Mouse (Mus musculus) testis, adult 2 months (tissue): ENCODE results near the gene Foxn3.

ENCODE experiments used
- CTCF ChIP-seq: fragments of 200-500 bp; IDR thresholded peaks from 2 replicates; pipeline ENCODE4 v1.5.1; 2012; ENCODE audit warnings: low read depth, mild to moderate bottlenecking, inconsistent platforms, low read length, moderate library complexity; ENCODE audit not compliant: control insufficient read depth, insufficient read depth, insufficient replicate concordance
- POLR2A ChIP-seq: fragments of 200-500 bp; IDR thresholded peaks from 2 replicates; pipeline ENCODE4 v1.6.1; 2012; ENCODE audit warnings: low read depth, mild to moderate bottlenecking, inconsistent platforms, low read length, moderate library complexity; ENCODE audit not compliant: control insufficient read depth

DNA sequence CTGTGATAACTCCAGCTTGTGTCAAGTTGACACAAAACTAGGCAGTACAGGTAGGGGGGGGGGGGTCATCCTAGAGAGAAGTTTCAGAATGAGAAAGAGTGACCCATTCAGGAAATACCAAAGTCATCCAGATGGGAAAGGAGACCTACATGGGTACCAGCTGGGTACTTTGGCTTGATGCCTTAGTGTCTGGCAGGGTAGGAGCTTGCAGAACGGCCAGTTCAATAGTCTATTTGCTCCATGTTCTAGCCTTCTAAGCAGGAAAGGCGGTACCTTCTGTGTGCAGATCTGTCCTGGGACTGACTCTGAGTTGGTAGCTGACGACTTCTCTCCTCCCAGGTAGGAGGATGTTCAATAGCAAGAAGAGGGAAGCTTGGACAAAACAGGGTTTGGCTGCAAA, 134.3 kb downstream of the Foxn3 start:
- TF ChIP-seq POLR2A (no peak), CTCF (no peak)
